Mouse (Mus musculus) kidney, embryonic 16.5 days (tissue): ENCODE measurements around the gene Fbxo39. TPM values are rescaled to one million over a fixed set of nuclear protein-coding genes. Genes with fewer than 3 reads are reported as not detected.

Experiments used
- polyA plus RNA-seq: library from polyadenylated mRNA; unstranded; fragments of >200 nt; fragmentation: Nextera tagmentation; extraction: Ambion mirVana; gene quantifications from 2 replicates; pipeline ENCODE4 v1.2.1, GENCODE M21; 2015

The Fbxo39 gene
- polyA plus RNA-seq, 1 experiment from 2014 or later = not detected

Other genes with a start within 250 kb of the Fbxo39 start
- gene Pitpnm3, start 178.7 kb upstream of the Fbxo39 start, polyA plus RNA-seq = 0.15 and 0.16 TPM in 2 replicates
- gene Gm43951, start 107.6 kb upstream of the Fbxo39 start, polyA plus RNA-seq = 0.09 and 0.21 TPM in 2 replicates
- 11.7 and 13.1 TPM in 2 replicates for gene 4933427D14Rik, start 107.0 kb upstream of the Fbxo39 start, polyA plus RNA-seq
- gene Txndc17, start 106.9 kb upstream of the Fbxo39 start, polyA plus RNA-seq = 207 and 210 TPM in 2 replicates
- 45.5 and 46.1 TPM in 2 replicates for gene Med31, start 98.9 kb upstream of the Fbxo39 start, polyA plus RNA-seq
- 0.12 and 0.45 TPM in 2 replicates for gene Slc13a5, start 47.2 kb upstream of the Fbxo39 start, polyA plus RNA-seq
- gene Xaf1, start 12.8 kb upstream of the Fbxo39 start, polyA plus RNA-seq = 4.9 and 5.1 TPM in 2 replicates
- gene Tekt1, start 48.0 kb downstream of the Fbxo39 start, polyA plus RNA-seq = 6.1 and 6.5 TPM in 2 replicates
- 109 and 124 TPM in 2 replicates for gene Smtnl2, start 97.3 kb downstream of the Fbxo39 start, polyA plus RNA-seq
- gene Ggt6, start 121.1 kb downstream of the Fbxo39 start, polyA plus RNA-seq = 1.6 and 2.2 TPM in 2 replicates
- gene Mybbp1a, start 126.9 kb downstream of the Fbxo39 start, polyA plus RNA-seq = 175 and 177 TPM in 2 replicates
- gene Spns2, start 175.5 kb downstream of the Fbxo39 start, polyA plus RNA-seq = 2.5 and 3.3 TPM in 2 replicates
- gene Spns3, start 236.1 kb downstream of the Fbxo39 start, polyA plus RNA-seq = 0.27 and 0.32 TPM in 2 replicates